Mouse (Mus musculus): ENCODE results near the gene Sumo3. TPM values are rescaled to one million over a fixed set of nuclear protein-coding genes. Genes with fewer than 3 reads are reported as not detected.

The Sumo3 gene
- total RNA-seq, 1 experiment from 2014 or later, result 93.0 TPM

Small RNAs within 50 kb of the gene (microRNA-seq; reads per million reads assigned to microRNA genes)
- 12.2 to 13.6 reads per million in 2 experiments for gene Mir1930

Other genes with a start within 250 kb of the Sumo3 start
- gene Adarb1, start 187.8 kb upstream of the Sumo3 start, total RNA-seq (2021), result 21.9 and 28.4 TPM in 2 replicates
- 21.6 and 27.2 TPM in 2 replicates for gene Fam207a, start 90.3 kb upstream of the Sumo3 start, total RNA-seq (2021)
- 5.8 and 16.0 TPM in 2 replicates for gene Itgb2, start 75.8 kb upstream of the Sumo3 start, total RNA-seq (2021)
- 168 and 172 TPM in 2 replicates for gene Pttg1ip, start 24.4 kb upstream of the Sumo3 start, total RNA-seq (2021)
- 23.6 and 31.5 TPM in 2 replicates for gene Gm49325, start 100 bp downstream of the Sumo3 start, total RNA-seq (2021)
- gene Ube2g2, start 16.2 kb downstream of the Sumo3 start, total RNA-seq (2021), result 49.8 and 50.2 TPM in 2 replicates
- 0.41 TPM in 1 of 2 replicates, not detected in the other for gene Tspear, start 80.5 kb downstream of the Sumo3 start, total RNA-seq (2021)
- not detected in 2 replicates for gene Gm19402, start 84.7 kb downstream of the Sumo3 start, total RNA-seq (2021)
- not detected in 2 replicates for gene Gm9508, start 91.1 kb downstream of the Sumo3 start, total RNA-seq (2021)
- not detected in 2 replicates for gene Gm10272, start 100.5 kb downstream of the Sumo3 start, total RNA-seq (2021)
- gene Gm10024, start 105.4 kb downstream of the Sumo3 start, total RNA-seq (2021), result not detected in 2 replicates
- gene Gm10142, start 109.7 kb downstream of the Sumo3 start, total RNA-seq (2021), result not detected in 2 replicates
- not detected in 2 replicates for gene Krtap12-1, start 114.5 kb downstream of the Sumo3 start, total RNA-seq (2021)
- gene Gm10100, start 120.4 kb downstream of the Sumo3 start, total RNA-seq (2021), result not detected in 2 replicates
- not detected in 2 replicates for gene Gm18596, start 136.5 kb downstream of the Sumo3 start, total RNA-seq (2021)
- not detected in 2 replicates for gene Gm9736, start 145.3 kb downstream of the Sumo3 start, total RNA-seq (2021)
- gene Gm3233, start 153.6 kb downstream of the Sumo3 start, total RNA-seq (2021), result not detected in 2 replicates
- not detected in 2 replicates for gene Gm3238, start 165.2 kb downstream of the Sumo3 start, total RNA-seq (2021)
- gene Gm7138, start 170.8 kb downstream of the Sumo3 start, total RNA-seq (2021), result not detected in 2 replicates
- gene Gm3250, start 176.4 kb downstream of the Sumo3 start, total RNA-seq (2021), result not detected in 2 replicates
- gene Gm7137, start 182.1 kb downstream of the Sumo3 start, total RNA-seq (2021), result not detected in 2 replicates
- not detected in 2 replicates for gene Gm9639, start 189.0 kb downstream of the Sumo3 start, total RNA-seq (2021)
- gene Gm19668, start 193.0 kb downstream of the Sumo3 start, total RNA-seq (2021), result not detected in 2 replicates
- gene Gm9507, start 205.7 kb downstream of the Sumo3 start, total RNA-seq (2021), result not detected in 2 replicates
- not detected in 2 replicates for gene Gm2696, start 208.6 kb downstream of the Sumo3 start, total RNA-seq (2021)
- not detected in 2 replicates for gene Krtap10-4, start 221.0 kb downstream of the Sumo3 start, total RNA-seq (2021)
- gene Krtap10-10, start 229.8 kb downstream of the Sumo3 start, total RNA-seq (2021), result not detected in 2 replicates
- not detected in 2 replicates for gene Gm36176, start 240.7 kb downstream of the Sumo3 start, total RNA-seq (2021)
- gene Gm10318, start 246.8 kb downstream of the Sumo3 start, total RNA-seq (2021), result not detected in 2 replicates